Mouse (Mus musculus) megakaryocyte, embryonic 14.5 days (primary cell): ENCODE measurements around the gene Zfp423. TPM values are rescaled to one million over a fixed set of nuclear protein-coding genes. Genes with fewer than 3 reads are reported as not detected.
A peak's percentile ranks its signal among the peaks of the same experiment; 100 is the strongest.

Experiments
- H3K27me3 ChIP-seq: replicated peaks from 2 replicates; pipeline ENCODE3; 2012; ENCODE audit warnings: inconsistent platforms
- H3K36me3 ChIP-seq: replicated peaks from 2 replicates; pipeline ENCODE3; 2012; ENCODE audit warnings: low read length, inconsistent platforms, mixed read lengths
- H3K4me1 ChIP-seq: 2 replicates; pipeline ENCODE4 v1.6.1; 2012; ENCODE audit warnings: inconsistent platforms
- H3K4me3 ChIP-seq: replicated peaks from 2 replicates; pipeline ENCODE3; 2012; ENCODE audit warnings: moderate library complexity, mild to moderate bottlenecking, inconsistent platforms
- H3K9me3 ChIP-seq: 2 replicates; pipeline ENCODE4 v1.6.1; 2012; ENCODE audit warnings: inconsistent platforms
- FLI1 ChIP-seq: IDR thresholded peaks from 2 replicates; pipeline ENCODE4 v1.6.1; 2012; ENCODE audit warnings: low read length, inconsistent platforms, mixed read lengths
- GATA1 ChIP-seq: IDR thresholded peaks from 3 replicates; pipeline ENCODE4 v1.6.1; 2012; ENCODE audit warnings: mixed read lengths, low read length, inconsistent platforms, borderline replicate concordance
- polyA plus RNA-seq: library from polyadenylated mRNA; stranded (reverse); fragments of >175 nt; gene quantifications from 2 replicates; pipeline ENCODE4 v1.2.3, GENCODE M21; 2012; ENCODE audit warnings: low replicate concordance; ENCODE audit not compliant: insufficient read depth

The Zfp423 gene
- polyA plus RNA-seq, 1 experiment = not detected

- no peak for TF ChIP-seq GATA1
- TF ChIP-seq FLI1 = no peak
- H3K9me3 ChIP-seq = no peaks in the 10 kb centered on the region
- H3K36me3 ChIP-seq = no peaks in the 10 kb centered on the region
- H3K4me1 ChIP-seq = peaks cover 36% of the 10 kb centered on the region
- H3K27me3 ChIP-seq = peaks cover 27% of the 10 kb centered on the region
- H3K4me3 ChIP-seq = no peak overlapping the region
Observed at GRCm38 (mm10) chr8:87717445-87717844, 241.9 kb downstream of the Zfp423 start.

- no peak for TF ChIP-seq FLI1
- TF ChIP-seq GATA1 = no peak
- Histone ChIP-seq H3K9me3 (no peaks in the 10 kb centered on the region), H3K27me3 (peaks cover 20% of the 10 kb centered on the region), H3K36me3 (no peaks in the 10 kb centered on the region), H3K4me3 (no peak overlapping the region), H3K4me1 (peaks cover 36% of the 10 kb centered on the region)
Observed at GRCm38 (mm10) chr8:87716726-87717248, 242.6 kb downstream of the Zfp423 start.

GRCm38 (mm10) chr8:87715731-87716682 is 243.4 kb downstream of the Zfp423 start:
- TF ChIP-seq GATA1 (no peak), FLI1 (no peak)
- Histone ChIP-seq H3K9me3 (no peaks in the 10 kb centered on the region), H3K4me1 (peaks cover 41% of the 10 kb centered on the region), H3K4me3 (no peak overlapping the region), H3K27me3 (peaks cover 22% of the 10 kb centered on the region), H3K36me3 (no peaks in the 10 kb centered on the region)

- H3K27me3 ChIP-seq = peaks cover 29% of the 10 kb centered on the region
- TF ChIP-seq GATA1 = no peak
- no peak for TF ChIP-seq FLI1
- peaks cover 46% of the 10 kb centered on the region for H3K4me1 ChIP-seq
- H3K9me3 ChIP-seq = no peaks in the 10 kb centered on the region
- no peak overlapping the region for H3K4me3 ChIP-seq
- no peaks in the 10 kb centered on the region for H3K36me3 ChIP-seq
Observed at GRCm38 (mm10) chr8:87713946-87714345, 245.4 kb downstream of the Zfp423 start.

GRCm38 (mm10) chr8:87711955-87712354 is 247.4 kb downstream of the Zfp423 start:
- TF ChIP-seq FLI1 = no peak
- no peak for TF ChIP-seq GATA1
- H3K9me3 ChIP-seq = no peaks in the 10 kb centered on the region
- H3K4me1 ChIP-seq = peaks cover 38% of the 10 kb centered on the region

GRCm38 (mm10) chr8:87708127-87708637 is 251.2 kb downstream of the Zfp423 start:
- TF ChIP-seq GATA1 (no peak), FLI1 (no peak)
- peak overlapping the region; percentile 85 for H3K4me3 ChIP-seq
- H3K27me3 ChIP-seq = peaks cover 41% of the 10 kb centered on the region
- H3K4me1 ChIP-seq = peaks cover 39% of the 10 kb centered on the region
- H3K36me3 ChIP-seq = no peaks in the 10 kb centered on the region
- H3K9me3 ChIP-seq = no peaks in the 10 kb centered on the region

More at GRCm38 (mm10) chr8:87711955-87712354, 247.4 kb downstream of the Zfp423 start:
- Histone ChIP-seq H3K4me3 (no peak overlapping the region), H3K36me3 (no peaks in the 10 kb centered on the region), H3K27me3 (peaks cover 37% of the 10 kb centered on the region)

- H3K27me3 ChIP-seq = peaks cover 41% of the 10 kb centered on the region
- H3K4me1 ChIP-seq = peaks cover 40% of the 10 kb centered on the region
- no peaks in the 10 kb centered on the region for H3K36me3 ChIP-seq
- H3K4me3 ChIP-seq = no peak overlapping the region
- no peaks in the 10 kb centered on the region for H3K9me3 ChIP-seq
- TF ChIP-seq GATA1 (no peak), FLI1 (no peak)
Observed at GRCm38 (mm10) chr8:87707176-87707575, 252.2 kb downstream of the Zfp423 start.

DNA sequence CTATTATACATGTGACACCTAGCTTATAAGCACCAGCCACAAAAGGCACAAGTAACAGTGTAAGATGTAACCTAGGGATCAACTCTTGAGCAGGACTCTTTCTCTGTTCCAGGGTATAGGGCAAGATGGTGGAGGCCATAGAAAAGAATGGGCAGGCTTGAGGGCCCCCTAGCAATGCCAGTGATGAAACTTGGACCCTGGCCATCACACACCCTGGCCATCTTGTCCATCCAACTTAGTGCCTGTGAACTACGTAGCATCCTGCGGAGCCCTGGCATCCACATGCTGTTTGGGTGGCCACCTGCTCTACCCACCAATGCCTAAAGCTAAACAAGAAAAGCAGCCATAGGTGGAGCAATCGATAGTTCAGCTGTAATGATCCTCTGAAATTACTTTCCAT is 254.6 kb downstream of the Zfp423 start:
- Histone ChIP-seq H3K27me3 (peaks cover 34% of the 10 kb centered on the region), H3K9me3 (no peaks in the 10 kb centered on the region), H3K4me1 (peaks cover 45% of the 10 kb centered on the region), H3K4me3 (no peak overlapping the region), H3K36me3 (no peaks in the 10 kb centered on the region)
- TF ChIP-seq FLI1 (no peak), GATA1 (no peak)

DNA sequence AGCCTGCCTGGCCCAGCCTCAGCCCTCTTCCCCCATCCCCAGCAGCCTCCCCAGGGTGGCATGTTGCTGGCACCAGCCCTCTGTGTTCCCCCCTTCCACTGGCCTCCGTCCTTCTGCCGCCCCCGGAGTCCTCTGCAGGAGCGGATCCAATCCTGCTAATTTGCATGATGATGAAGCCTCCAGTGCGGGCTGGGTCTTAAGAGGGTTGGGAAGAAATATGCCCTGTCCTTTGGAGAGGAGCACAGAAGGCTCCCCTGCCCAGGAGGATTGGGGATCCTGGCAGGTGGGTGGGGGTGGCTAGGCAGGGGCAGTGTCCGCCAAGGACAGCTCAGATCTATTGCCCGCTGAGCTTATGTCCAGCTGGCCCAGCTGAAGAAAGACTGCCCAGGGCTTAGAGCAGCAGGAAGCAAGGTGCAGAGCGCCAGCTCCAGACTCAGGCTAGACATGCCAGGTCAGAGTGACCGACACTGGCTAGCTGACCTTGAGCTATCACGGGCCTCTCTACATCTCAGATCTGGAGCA is 256.5 kb downstream of the Zfp423 start:
- no peak overlapping the region for H3K4me3 ChIP-seq
- H3K4me1 ChIP-seq = peaks cover 42% of the 10 kb centered on the region
- TF ChIP-seq FLI1 = no peak
- no peaks in the 10 kb centered on the region for H3K36me3 ChIP-seq
- peaks cover 24% of the 10 kb centered on the region for H3K27me3 ChIP-seq
- H3K9me3 ChIP-seq = no peaks in the 10 kb centered on the region; the same call in 1 of the 2 replicates

- TF ChIP-seq GATA1 (no peak), FLI1 (no peak)
- H3K27me3 ChIP-seq = peaks cover 20% of the 10 kb centered on the region
- no peaks in the 10 kb centered on the region for H3K36me3 ChIP-seq
- H3K9me3 ChIP-seq = no peaks in the 10 kb centered on the region; the same call in 1 of the 2 replicates
- H3K4me1 ChIP-seq = peaks cover 48% of the 10 kb centered on the region
- no peak overlapping the region for H3K4me3 ChIP-seq
Observed at GRCm38 (mm10) chr8:87702051-87702521, 257.3 kb downstream of the Zfp423 start.
